Mouse (Mus musculus) hindbrain, embryonic 14.5 days (tissue): ENCODE data around the gene Etfb. TPM values are rescaled to one million over a fixed set of nuclear protein-coding genes. Genes with fewer than 3 reads are reported as not detected.

ENCODE experiments used
- microRNA-seq: library from miRNA; unstranded; fragments of <30 nt; microRNA quantifications from one replicate; pipeline ENCODE4, GENCODE M21; 2016
- polyA plus RNA-seq: library from polyadenylated mRNA; unstranded; fragments of >200 nt; fragmentation: Nextera tagmentation; extraction: Ambion mirVana; gene quantifications from 2 replicates; pipeline ENCODE4 v1.2.1, GENCODE M21; 2014

Etfb gene
- polyA plus RNA-seq, 1 experiment from 2014 or later = 144 TPM

Small RNA genes within 50 kb of the gene (microRNA-seq; reads per million reads assigned to microRNA genes)
- gene Mir7051 = 0.97 reads per million

Other genes with a start within 250 kb of the Etfb start
- 21.6 and 27.6 TPM in 2 replicates for gene Zfp715, start 130.8 kb upstream of the Etfb start, polyA plus RNA-seq
- gene Siglecf, start 92.7 kb upstream of the Etfb start, polyA plus RNA-seq = 0.12 TPM in 1 of 2 replicates, not detected in the other
- not detected in 2 replicates for gene Siglecg, start 35.9 kb upstream of the Etfb start, polyA plus RNA-seq
- gene Lim2, start 16.4 kb upstream of the Etfb start, polyA plus RNA-seq = not detected in 2 replicates
- not detected in 2 replicates for gene Nkg7, start 7.0 kb upstream of the Etfb start, polyA plus RNA-seq
- not detected in 2 replicates for gene Cldnd2, start 3.3 kb upstream of the Etfb start, polyA plus RNA-seq
- gene Gm45233, start within 50 bp of the Etfb start, polyA plus RNA-seq = 0.62 TPM in 1 of 2 replicates, not detected in the other
- gene Vsig10l, start 19.1 kb downstream of the Etfb start, polyA plus RNA-seq = 15.6 and 17.8 TPM in 2 replicates
- gene Iglon5, start 46.0 kb downstream of the Etfb start, polyA plus RNA-seq = 10.0 and 11.1 TPM in 2 replicates
- 0.31 TPM in 1 of 2 replicates, not detected in the other for gene 4931406B18Rik, start 61.9 kb downstream of the Etfb start, polyA plus RNA-seq
- gene Cd33, start 100.3 kb downstream of the Etfb start, polyA plus RNA-seq = 1.1 TPM in 2 replicates
- gene Zfp658, start 118.2 kb downstream of the Etfb start, polyA plus RNA-seq = 8.0 and 8.5 TPM in 2 replicates
- gene Zfp719, start 135.5 kb downstream of the Etfb start, polyA plus RNA-seq = 17.4 and 18.3 TPM in 2 replicates
- 0.57 and 1.0 TPM in 2 replicates for gene Zfp819, start 163.1 kb downstream of the Etfb start, polyA plus RNA-seq
- gene Ceacam18, start 190.6 kb downstream of the Etfb start, polyA plus RNA-seq = not detected in 2 replicates
- 0.14 and 0.40 TPM in 2 replicates for gene Siglece, start 216.1 kb downstream of the Etfb start, polyA plus RNA-seq
- gene Ctu1, start 227.9 kb downstream of the Etfb start, polyA plus RNA-seq = 14.6 and 15.1 TPM in 2 replicates
- not detected in 2 replicates for gene Klk14, start 246.3 kb downstream of the Etfb start, polyA plus RNA-seq